Mouse (Mus musculus): Measurements from ENCODE around the gene Ski. TPM values are rescaled to one million over a fixed set of nuclear protein-coding genes. Genes with fewer than 3 reads are reported as not detected.

The Ski gene
- polyA plus RNA-seq, 1 experiment from 2014 or later, result 14.3 TPM

DNA sequence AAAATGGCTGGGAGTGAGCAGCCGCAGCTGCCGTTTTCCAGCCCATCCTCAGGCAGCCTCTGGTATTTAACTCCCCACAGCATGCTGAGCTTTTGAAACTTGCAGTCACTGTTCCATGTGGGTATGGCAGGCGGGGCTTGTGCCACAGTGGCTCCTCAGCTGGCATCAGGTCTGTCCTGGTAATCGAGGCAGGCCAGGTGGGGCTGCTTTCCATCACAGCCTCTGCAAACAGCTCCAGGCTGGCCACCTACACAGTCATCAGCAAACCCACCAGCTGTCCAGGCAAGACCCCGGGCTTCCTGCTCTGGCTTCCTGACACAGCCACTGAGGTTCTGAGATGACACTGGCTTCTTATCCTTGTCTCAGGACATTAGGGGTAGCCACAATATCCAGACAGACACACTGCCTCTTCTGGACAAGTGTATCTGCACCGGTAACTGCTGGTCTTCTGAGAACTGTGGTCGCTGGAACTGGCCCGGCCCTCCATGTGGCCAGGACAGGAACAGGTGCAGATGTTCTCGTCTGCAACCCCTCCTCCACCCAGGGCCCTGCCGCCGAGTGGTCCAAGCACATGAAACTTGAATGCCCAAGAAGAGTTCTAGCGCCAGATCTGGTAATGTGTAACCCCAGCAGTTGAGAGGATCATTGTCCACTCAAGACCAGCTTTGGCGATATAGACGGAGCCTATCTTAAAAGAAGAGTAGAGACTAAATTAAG is 76.1 kb downstream of the Ski start:
- peaks cover 25% of the 10 kb centered on the region for H3K4me1 ChIP-seq (ENCODE audit: control insufficient read depth, insufficient read depth, low read length)

GRCm38 (mm10) chr4:155144548-155145180 is 77.7 kb downstream of the Ski start:
- Histone ChIP-seq H3K4me1 (ENCODE audit: control insufficient read depth, insufficient read depth, low read length) (peaks cover 16% of the 10 kb centered on the region), H3K36me3 (ENCODE audit: control insufficient read depth, insufficient read depth, low read length) (no peaks in the 10 kb centered on the region), H3K9ac (replicated peaks; ENCODE audit: low read length) (peak overlapping the region; percentile 40; the same call in 1 of the 2 replicates), H3K4me3 (replicated peaks; ENCODE audit: low read depth, low read length) (no peak overlapping the region), H3K27me3 (ENCODE audit: control insufficient read depth, insufficient read depth, low read length) (no peaks in the 10 kb centered on the region), H3K4me2 (ENCODE audit: low read length) (no peak overlapping the region), H3K27ac (replicated peaks; ENCODE audit: low read depth, low read length) (peak overlapping the region; percentile 73; the same call in 1 of the 2 replicates), H3K9me3 (ENCODE audit: control insufficient read depth, low read length) (no peaks in the 10 kb centered on the region)
- 52% methylated on average over 3 of the region's 4 CpGs for WGBS
- no peak for ATAC-seq (ENCODE audit: low FRiP score, low TSS enrichment)
- DNase-seq, result no peak

More for the DNA sequence above, 76.1 kb downstream of the Ski start:
- no peak for DNase-seq
- H3K4me3 ChIP-seq (replicated peaks; ENCODE audit: low read depth, low read length), result no peak overlapping the region
- H3K9ac ChIP-seq (replicated peaks; ENCODE audit: low read length), result no peak overlapping the region
- H3K36me3 ChIP-seq (ENCODE audit: control insufficient read depth, insufficient read depth, low read length), result no peaks in the 10 kb centered on the region
- no peak for ATAC-seq (ENCODE audit: low FRiP score, low TSS enrichment)
- no peaks in the 10 kb centered on the region for H3K27me3 ChIP-seq (ENCODE audit: control insufficient read depth, insufficient read depth, low read length)
- no peaks in the 10 kb centered on the region for H3K9me3 ChIP-seq (ENCODE audit: control insufficient read depth, low read length)
- no peak overlapping the region for H3K27ac ChIP-seq (replicated peaks; ENCODE audit: low read depth, low read length)
- H3K4me2 ChIP-seq (ENCODE audit: low read length), result no peak overlapping the region
- WGBS, result 71% methylated on average over 14 of the region's 14 CpGs

DNA sequence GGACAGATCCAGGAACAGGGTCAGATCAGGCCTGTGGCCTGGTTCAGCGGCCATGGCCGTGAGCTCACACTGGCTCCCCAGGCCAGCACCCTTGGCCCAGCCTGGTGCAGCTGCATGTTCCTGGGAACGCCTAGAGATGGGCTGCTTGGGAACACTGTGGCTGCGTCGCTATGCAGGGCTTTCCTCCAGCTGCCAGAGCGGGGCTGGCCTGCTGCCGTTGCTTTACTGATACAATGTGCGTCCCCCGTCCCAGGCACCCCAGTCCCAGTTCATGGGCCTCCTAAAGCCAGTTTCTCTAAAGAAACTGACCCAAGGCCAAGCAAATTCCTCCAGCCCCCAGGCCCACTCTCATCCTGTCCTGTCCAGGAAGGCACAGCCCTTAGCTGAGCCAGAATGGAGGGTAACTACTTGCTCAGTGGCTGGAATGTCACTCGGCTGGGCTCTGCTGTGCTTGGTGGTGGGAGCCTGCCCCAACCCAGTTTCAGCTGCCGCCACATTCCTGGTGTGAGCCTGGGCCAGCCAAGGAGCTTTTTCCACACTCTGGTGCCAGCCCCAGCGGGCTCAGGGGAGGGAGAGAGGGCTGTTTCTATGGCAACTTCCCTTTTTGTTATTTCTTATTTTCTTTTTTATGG is 78.4 kb downstream of the Ski start:
- H3K36me3 ChIP-seq (ENCODE audit: control insufficient read depth, insufficient read depth, low read length), result no peaks in the 10 kb centered on the region
- WGBS, result 25% methylated on average over 12 of the region's 12 CpGs
- H3K9ac ChIP-seq (replicated peaks; ENCODE audit: low read length), result peak overlapping the region; percentile 40; the same call in 1 of the 2 replicates
- DNase-seq (peak; percentile 78), ATAC-seq (ENCODE audit: low FRiP score, low TSS enrichment) (peak; percentile 53)
- H3K27ac ChIP-seq (replicated peaks; ENCODE audit: low read depth, low read length), result peak overlapping the region; percentile 73
- H3K4me1 ChIP-seq (ENCODE audit: control insufficient read depth, insufficient read depth, low read length), result peaks cover 16% of the 10 kb centered on the region
- peak overlapping the region; percentile 10; the same call in 1 of the 2 replicates for H3K4me2 ChIP-seq (ENCODE audit: low read length)
- no peaks in the 10 kb centered on the region for H3K27me3 ChIP-seq (ENCODE audit: control insufficient read depth, insufficient read depth, low read length)
- no peak overlapping the region for H3K4me3 ChIP-seq (replicated peaks; ENCODE audit: low read depth, low read length)
- no peaks in the 10 kb centered on the region for H3K9me3 ChIP-seq (ENCODE audit: control insufficient read depth, low read length)

GRCm38 (mm10) chr4:155143411-155143810 is 79.0 kb downstream of the Ski start:
- 61% methylated on average over 2 of the region's 2 CpGs for WGBS

DNA sequence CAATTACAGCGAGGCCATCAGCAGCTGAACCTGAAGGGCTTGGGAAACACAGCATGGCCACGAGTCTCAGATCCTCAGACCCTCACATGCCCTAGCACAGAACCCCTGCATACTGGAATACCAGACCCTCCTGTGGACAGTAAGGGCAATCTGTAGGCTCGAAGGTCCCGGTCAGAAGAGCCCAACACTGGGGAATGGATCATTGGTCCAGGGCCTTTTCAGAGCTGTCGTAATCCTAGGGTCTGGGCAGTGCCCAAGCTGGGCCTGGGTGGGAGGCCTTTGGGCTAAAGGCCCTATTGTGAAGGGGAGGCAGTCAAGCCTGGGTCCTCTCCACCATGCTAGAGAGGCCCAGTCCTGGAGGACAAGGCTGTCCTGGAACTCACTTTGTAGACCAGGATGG is 79.6 kb downstream of the Ski start:
- ATAC-seq (ENCODE audit: low FRiP score, low TSS enrichment), result no peak
- 95% methylated on average over 5 of the region's 5 CpGs for WGBS
- no peak overlapping the region for H3K9ac ChIP-seq (replicated peaks; ENCODE audit: low read length)
- no peak overlapping the region for H3K27ac ChIP-seq (replicated peaks; ENCODE audit: low read depth, low read length)
- H3K4me1 ChIP-seq (ENCODE audit: control insufficient read depth, insufficient read depth, low read length), result peaks cover 16% of the 10 kb centered on the region
- no peak overlapping the region for H3K4me3 ChIP-seq (replicated peaks; ENCODE audit: low read depth, low read length)
- no peak overlapping the region for H3K4me2 ChIP-seq (ENCODE audit: low read length)
- no peak for DNase-seq
- no peaks in the 10 kb centered on the region for H3K9me3 ChIP-seq (ENCODE audit: control insufficient read depth, low read length)
- no peaks in the 10 kb centered on the region for H3K36me3 ChIP-seq (ENCODE audit: control insufficient read depth, insufficient read depth, low read length)
- no peaks in the 10 kb centered on the region for H3K27me3 ChIP-seq (ENCODE audit: control insufficient read depth, insufficient read depth, low read length)

More at GRCm38 (mm10) chr4:155143411-155143810, 79.0 kb downstream of the Ski start:
- Histone ChIP-seq H3K9me3 (ENCODE audit: control insufficient read depth, low read length) (no peaks in the 10 kb centered on the region), H3K4me3 (replicated peaks; ENCODE audit: low read depth, low read length) (no peak overlapping the region), H3K27me3 (ENCODE audit: control insufficient read depth, insufficient read depth, low read length) (no peaks in the 10 kb centered on the region), H3K4me1 (ENCODE audit: control insufficient read depth, insufficient read depth, low read length) (peaks cover 16% of the 10 kb centered on the region), H3K4me2 (ENCODE audit: low read length) (peak overlapping the region; percentile 10; the same call in 1 of the 2 replicates), H3K9ac (replicated peaks; ENCODE audit: low read length) (peak overlapping the region; percentile 40; the same call in 1 of the 2 replicates), H3K36me3 (ENCODE audit: control insufficient read depth, insufficient read depth, low read length) (no peaks in the 10 kb centered on the region), H3K27ac (replicated peaks; ENCODE audit: low read depth, low read length) (peak overlapping the region; percentile 73)
- no peak for DNase-seq
- ATAC-seq (ENCODE audit: low FRiP score, low TSS enrichment), result no peak

DNA sequence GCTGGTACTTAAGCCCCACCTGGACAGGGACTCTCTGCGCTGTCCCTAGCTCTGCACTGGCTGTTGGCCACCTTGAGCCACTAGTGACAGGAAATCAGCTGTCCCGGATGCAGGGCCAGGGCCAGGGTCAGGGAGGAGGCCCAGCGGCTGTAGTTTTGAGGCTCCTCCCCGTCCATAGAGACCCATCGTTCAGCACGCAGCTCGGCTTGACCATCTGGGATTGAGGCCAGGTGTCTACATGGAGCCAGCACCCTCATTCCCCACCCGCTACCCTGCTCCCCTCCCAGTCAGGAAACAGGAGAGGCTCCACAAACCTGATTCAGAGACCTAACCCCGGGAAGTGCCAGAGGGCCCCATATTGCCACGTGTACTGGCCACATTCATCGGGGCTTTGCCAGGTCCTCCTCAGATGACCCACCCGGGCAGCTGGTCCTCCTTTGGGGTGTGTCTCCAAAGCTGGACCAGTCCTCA is 81.6 kb downstream of the Ski start:
- ATAC-seq (ENCODE audit: low FRiP score, low TSS enrichment), result no peak

DNA sequence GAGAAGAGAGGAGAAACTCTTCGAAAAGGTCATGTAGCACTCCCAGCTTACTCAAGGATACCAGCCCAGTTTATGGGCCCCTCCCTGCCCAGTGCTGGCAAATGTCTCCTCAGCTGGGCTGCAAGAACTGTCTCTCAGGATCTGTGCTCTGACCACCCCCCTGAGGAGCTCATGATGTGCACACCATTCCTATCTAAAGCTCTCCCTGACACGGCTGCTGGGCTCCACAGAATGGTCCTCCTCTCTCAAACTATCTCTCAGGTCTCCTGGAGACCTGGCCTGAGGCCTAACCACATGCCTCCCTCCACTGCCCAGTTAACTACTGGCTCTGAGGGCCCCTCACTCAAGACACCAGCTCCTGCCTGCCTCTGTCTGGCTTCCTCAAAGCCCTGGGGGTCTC is 82.2 kb downstream of the Ski start:
- no peak for ATAC-seq (ENCODE audit: low FRiP score, low TSS enrichment)
- Histone ChIP-seq H3K4me1 (ENCODE audit: control insufficient read depth, insufficient read depth, low read length) (peaks cover 16% of the 10 kb centered on the region), H3K9ac (replicated peaks; ENCODE audit: low read length) (no peak overlapping the region), H3K27me3 (ENCODE audit: control insufficient read depth, insufficient read depth, low read length) (no peaks in the 10 kb centered on the region), H3K9me3 (ENCODE audit: control insufficient read depth, low read length) (no peaks in the 10 kb centered on the region), H3K27ac (replicated peaks; ENCODE audit: low read depth, low read length) (no peak overlapping the region), H3K36me3 (ENCODE audit: control insufficient read depth, insufficient read depth, low read length) (no peaks in the 10 kb centered on the region), H3K4me2 (ENCODE audit: low read length) (no peak overlapping the region), H3K4me3 (replicated peaks; ENCODE audit: low read depth, low read length) (no peak overlapping the region)
- whole genome bisulfite sequencing, result 76% methylated on average over 2 of the region's 2 CpGs
- DNase-seq, result no peak

More for the DNA sequence above, 81.6 kb downstream of the Ski start:
- Histone ChIP-seq H3K4me2 (ENCODE audit: low read length) (no peak overlapping the region), H3K4me3 (replicated peaks; ENCODE audit: low read depth, low read length) (no peak overlapping the region), H3K27ac (replicated peaks; ENCODE audit: low read depth, low read length) (no peak overlapping the region), H3K36me3 (ENCODE audit: control insufficient read depth, insufficient read depth, low read length) (no peaks in the 10 kb centered on the region), H3K27me3 (ENCODE audit: control insufficient read depth, insufficient read depth, low read length) (no peaks in the 10 kb centered on the region), H3K4me1 (ENCODE audit: control insufficient read depth, insufficient read depth, low read length) (peaks cover 16% of the 10 kb centered on the region), H3K9me3 (ENCODE audit: control insufficient read depth, low read length) (no peaks in the 10 kb centered on the region), H3K9ac (replicated peaks; ENCODE audit: low read length) (no peak overlapping the region)
- 82% methylated on average over 12 of the region's 12 CpGs for WGBS
- DNase-seq, result no peak

GRCm38 (mm10) chr4:155139281-155140045 is 82.9 kb downstream of the Ski start:
- no peaks in the 10 kb centered on the region for H3K36me3 ChIP-seq (ENCODE audit: control insufficient read depth, insufficient read depth, low read length)
- H3K9ac ChIP-seq (replicated peaks; ENCODE audit: low read length), result no peak overlapping the region
- H3K4me2 ChIP-seq (ENCODE audit: low read length), result no peak overlapping the region
- H3K27me3 ChIP-seq (ENCODE audit: control insufficient read depth, insufficient read depth, low read length), result no peaks in the 10 kb centered on the region
- 86% methylated on average over 12 of the region's 12 CpGs for WGBS
- H3K4me3 ChIP-seq (replicated peaks; ENCODE audit: low read depth, low read length), result no peak overlapping the region
- no peak for ATAC-seq (ENCODE audit: low FRiP score, low TSS enrichment)
- no peak overlapping the region for H3K27ac ChIP-seq (replicated peaks; ENCODE audit: low read depth, low read length)
- DNase-seq, result no peak
- H3K9me3 ChIP-seq (ENCODE audit: control insufficient read depth, low read length), result no peaks in the 10 kb centered on the region
- peaks cover 11% of the 10 kb centered on the region for H3K4me1 ChIP-seq (ENCODE audit: control insufficient read depth, insufficient read depth, low read length)
